In genomic region chr5:101658984-101659290, GRCm38 (mm10) we compare ENCODE assay signal across 11 mouse cellular contexts. TPM values are rescaled to one million over a fixed set of nuclear protein-coding genes. Genes with fewer than 3 reads are reported as not detected.
DNase-seq lines count a peak whose midpoint lies in the region; ATAC-seq and TF ChIP-seq lines count a peak whose summit lies in the region.
"Had no signal": no experiment of that assay in that cellular context is flagged by ENCODE, and none has a peak within 500 bp of the region (broad histone marks: within the 10 kb centered on the region; RNA-seq: fewer than 3 reads in every experiment).

No protein-coding gene starts in this region.

- DNase-seq in forebrain, postnatal 0 days, result no peak
- peak; percentile 48 for DNase-seq in midbrain, embryonic 10.5 days (ENCODE audit: low spot score)
- no peak for DNase-seq in hindbrain, postnatal 0 days (ENCODE audit: low spot score)
- DNase-seq in cerebellum, postnatal 4 days (ENCODE audit: low spot score in 2 of 2), result no peak
- no peak for DNase-seq in left cerebral cortex, postnatal 4 days
- DNase-seq: kidney, adult 9 months had no signal

- no peak overlapping the region for H3K9ac ChIP-seq in forebrain, embryonic 12.5 days
- H3K9ac ChIP-seq in forebrain, postnatal 0 days, result no peak overlapping the region
- H3K9ac ChIP-seq in midbrain, embryonic 16.5 days (ENCODE audit: low read depth, low read length), result no peak overlapping the region
- no peak overlapping the region for H3K9ac ChIP-seq in hindbrain, postnatal 0 days (replicated peaks; ENCODE audit: low read length)
- 0 out of 2 replicates have a peak overlapping the region, but pooled peaks have one; percentile 18 for H3K9ac ChIP-seq in stomach, embryonic 14.5 days (replicated peaks; ENCODE audit: low read depth, low read length)
- H3K9ac ChIP-seq: liver, embryonic 12.5 days had no signal

- H3K4me3 ChIP-seq in forebrain, embryonic 12.5 days (replicated peaks), result no peak overlapping the region; the same call in 1 of the 2 replicates
- no peak overlapping the region for H3K4me3 ChIP-seq in forebrain, postnatal 0 days (ENCODE audit: low read depth, low read length)
- H3K4me3 ChIP-seq in midbrain, embryonic 10.5 days, result peak overlapping the region; percentile 76
- no peak overlapping the region for H3K4me3 ChIP-seq in midbrain, embryonic 16.5 days (ENCODE audit: low read depth, low read length)
- H3K4me3 ChIP-seq in hindbrain, postnatal 0 days (ENCODE audit: low read length), result no peak overlapping the region
- 0 out of 2 replicates have a peak overlapping the region, but pooled peaks have one; percentile 7 for H3K4me3 ChIP-seq in stomach, embryonic 14.5 days (ENCODE audit: low read depth, low read length)
- H3K4me3 ChIP-seq: liver, embryonic 12.5 days had no signal

- peak overlapping the region; percentile 35; the same call in 1 of the 2 replicates for H3K4me2 ChIP-seq in forebrain, embryonic 12.5 days
- no peak overlapping the region for H3K4me2 ChIP-seq in forebrain, postnatal 0 days (ENCODE audit: low read depth)
- no peak overlapping the region for H3K4me2 ChIP-seq in midbrain, embryonic 16.5 days (ENCODE audit: low read length)
- H3K4me2 ChIP-seq in hindbrain, postnatal 0 days (ENCODE audit: low read depth, low read length), result peak overlapping the region; percentile 19; the same call in 1 of the 2 replicates
- peak overlapping the region; percentile 26; the same call in 1 of the 2 replicates for H3K4me2 ChIP-seq in stomach, embryonic 14.5 days (replicated peaks; ENCODE audit: low read depth, low read length)
- H3K4me2 ChIP-seq: liver, embryonic 12.5 days had no signal

- no peak overlapping the region for H3K27ac ChIP-seq in forebrain, embryonic 12.5 days
- H3K27ac ChIP-seq in forebrain, postnatal 0 days (ENCODE audit: low read depth, low read length), result no peak overlapping the region
- H3K27ac ChIP-seq in midbrain, embryonic 10.5 days (replicated peaks), result peak overlapping the region; percentile 80
- no peak overlapping the region for H3K27ac ChIP-seq in midbrain, embryonic 16.5 days (ENCODE audit: low read length)
- H3K27ac ChIP-seq in hindbrain, postnatal 0 days, result no peak overlapping the region
- H3K27ac ChIP-seq in stomach, embryonic 14.5 days (ENCODE audit: low read length), result no peak overlapping the region
- H3K27ac ChIP-seq: liver, embryonic 12.5 days had no signal

- intact Hi-C loops in left cerebral cortex, postnatal 4 days (cut with DNase I), result no loop called here

- WGBS in forebrain, embryonic 12.5 days, result under 1% methylated on average over 23 of the region's 23 CpGs
- WGBS in forebrain, postnatal 0 days, result 4% methylated on average over 23 of the region's 23 CpGs
- 1% methylated on average over 23 of the region's 23 CpGs for WGBS in midbrain, embryonic 10.5 days
- 1% methylated on average over 23 of the region's 23 CpGs for WGBS in midbrain, embryonic 16.5 days
- 4% methylated on average over 23 of the region's 23 CpGs for WGBS in hindbrain, postnatal 0 days
- 5% methylated on average over 23 of the region's 23 CpGs for WGBS in stomach, embryonic 14.5 days

- no peak for TF ChIP-seq CTCF in forebrain, postnatal 0 days (IDR thresholded peaks at IDR 0.05; ENCODE audit: low read depth)
- TF ChIP-seq CTCF in hindbrain, postnatal 0 days (IDR thresholded peaks at IDR 0.05; ENCODE audit: low read depth), result no peak

- no peak for ATAC-seq in forebrain, embryonic 12.5 days (ENCODE audit: low FRiP score)
- ATAC-seq in forebrain, postnatal 0 days, result no peak
- ATAC-seq in midbrain, embryonic 16.5 days, result no peak
- no peak for ATAC-seq in hindbrain, postnatal 0 days
- no peak for ATAC-seq in stomach, embryonic 14.5 days (ENCODE audit: insufficient number of reproducible peaks, insufficient read depth, low FRiP score, low read depth)
- ATAC-seq: liver, embryonic 12.5 days had no signal

- no peaks in the 10 kb centered on the region for H3K9me3 ChIP-seq in forebrain, embryonic 12.5 days
- no peaks in the 10 kb centered on the region for H3K9me3 ChIP-seq in forebrain, postnatal 0 days (ENCODE audit: low read length)
- no peaks in the 10 kb centered on the region for H3K9me3 ChIP-seq in midbrain, embryonic 10.5 days (replicated peaks)
- H3K9me3 ChIP-seq in midbrain, embryonic 16.5 days (replicated peaks; ENCODE audit: control insufficient read depth, low read length, poor library complexity, severe bottlenecking), result no peaks in the 10 kb centered on the region
- H3K9me3 ChIP-seq in hindbrain, postnatal 0 days (ENCODE audit: low read length), result no peaks in the 10 kb centered on the region
- no peaks in the 10 kb centered on the region for H3K9me3 ChIP-seq in stomach, embryonic 14.5 days (ENCODE audit: control insufficient read depth, low read depth, low read length)
- H3K9me3 ChIP-seq: liver, embryonic 12.5 days had no signal

- H3K4me1 ChIP-seq in forebrain, embryonic 12.5 days, result peaks cover 20% of the 10 kb centered on the region
- no peaks in the 10 kb centered on the region for H3K4me1 ChIP-seq in forebrain, postnatal 0 days (ENCODE audit: insufficient read depth)
- peaks cover 68% of the 10 kb centered on the region for H3K4me1 ChIP-seq in midbrain, embryonic 10.5 days
- peaks cover 6% of the 10 kb centered on the region for H3K4me1 ChIP-seq in midbrain, embryonic 16.5 days (ENCODE audit: control insufficient read depth, insufficient read depth, low read length)
- no peaks in the 10 kb centered on the region for H3K4me1 ChIP-seq in hindbrain, postnatal 0 days (ENCODE audit: insufficient read depth, low read length)
- H3K4me1 ChIP-seq in stomach, embryonic 14.5 days (ENCODE audit: control insufficient read depth, insufficient read depth, low read length), result 0 out of 2 replicates have a peak, but pooled peaks cover 7% of the 10 kb centered on the region

- H3K27me3 ChIP-seq in forebrain, embryonic 12.5 days, result peaks cover 90% of the 10 kb centered on the region
- H3K27me3 ChIP-seq in forebrain, postnatal 0 days (ENCODE audit: insufficient read depth, low read length), result peaks cover 85% of the 10 kb centered on the region
- H3K27me3 ChIP-seq in midbrain, embryonic 10.5 days (ENCODE audit: low read depth, poor library complexity, severe bottlenecking), result peaks cover 100% of the 10 kb centered on the region
- peaks cover 46% of the 10 kb centered on the region for H3K27me3 ChIP-seq in midbrain, embryonic 16.5 days (ENCODE audit: control insufficient read depth, insufficient read depth, low read depth, low read length)
- peaks cover 62% of the 10 kb centered on the region for H3K27me3 ChIP-seq in hindbrain, postnatal 0 days (ENCODE audit: insufficient read depth, low read length)
- peaks cover 45% of the 10 kb centered on the region for H3K27me3 ChIP-seq in stomach, embryonic 14.5 days (ENCODE audit: control insufficient read depth, insufficient read depth, low read length)

- H3K36me3 ChIP-seq in forebrain, embryonic 12.5 days (replicated peaks), result no peaks in the 10 kb centered on the region
- H3K36me3 ChIP-seq in forebrain, postnatal 0 days (ENCODE audit: insufficient read depth), result no peaks in the 10 kb centered on the region
- H3K36me3 ChIP-seq in midbrain, embryonic 10.5 days, result no peaks in the 10 kb centered on the region
- no peaks in the 10 kb centered on the region for H3K36me3 ChIP-seq in midbrain, embryonic 16.5 days (ENCODE audit: control insufficient read depth, insufficient read depth, low read length)
- no peaks in the 10 kb centered on the region for H3K36me3 ChIP-seq in hindbrain, postnatal 0 days (ENCODE audit: insufficient read depth, low read length)
- H3K36me3 ChIP-seq in stomach, embryonic 14.5 days (ENCODE audit: control insufficient read depth, insufficient read depth, low read length), result no peaks in the 10 kb centered on the region
- H3K36me3 ChIP-seq: liver, embryonic 12.5 days had no signal

RNA-seq across cellular contexts. Expression of gene Nkx6-1, which starts 5.9 kb away (rescaled TPM):
- polyA plus RNA-seq in forebrain, embryonic 12.5 days (2016; fragmentation: Nextera tagmentation; extraction: Ambion mirVana), result 0.40 and 0.50 TPM in 2 replicates
- total RNA-seq in forebrain, postnatal 0 days (2014; rRNA removed), result 0.24 TPM in 1 of 2 replicates, not detected in the other
- 0.10 and 0.29 TPM in 2 replicates for polyA plus RNA-seq in forebrain, postnatal 0 days (2015; fragmentation: Nextera tagmentation; extraction: Ambion mirVana)
- 9.0 and 11.0 TPM in 2 replicates for polyA plus RNA-seq in midbrain, embryonic 10.5 days (2016; fragmentation: Nextera tagmentation; extraction: Ambion mirVana)
- polyA plus RNA-seq in midbrain, embryonic 16.5 days (2015; fragmentation: Nextera tagmentation; extraction: Ambion mirVana), result 0.94 and 1.6 TPM in 2 replicates
- total RNA-seq in hindbrain, postnatal 0 days (2014; rRNA removed), result 2.4 and 2.6 TPM in 2 replicates
- 4.3 TPM in 2 replicates for polyA plus RNA-seq in hindbrain, postnatal 0 days (2015; fragmentation: Nextera tagmentation; extraction: Ambion mirVana)
- 3.3 and 4.5 TPM in 2 replicates for polyA plus RNA-seq in stomach, embryonic 14.5 days (2014; fragmentation: Nextera tagmentation; extraction: Ambion mirVana)
- under 1 TPM; 0.28 to 0.30 TPM for total RNA-seq in left cerebral cortex, postnatal 4 days (2021)
- total RNA-seq: gastrocnemius, adult 8-10 months had no signal

Comparison
In these comparisons a context has a peak if more than half of its experiments do, and no peak if none do; other contexts are left out.
1. H3K4me2 ChIP-seq: peak in forebrain, embryonic 12.5 days (single experiment), hindbrain, postnatal 0 days (single experiment) and stomach, embryonic 14.5 days (single experiment); none in forebrain, postnatal 0 days (single experiment) and midbrain, embryonic 16.5 days (single experiment).
2. H3K4me3 ChIP-seq: peak in midbrain, embryonic 10.5 days (single experiment) and stomach, embryonic 14.5 days (single experiment); none in forebrain, embryonic 12.5 days (single experiment), forebrain, postnatal 0 days (single experiment), midbrain, embryonic 16.5 days (single experiment) and hindbrain, postnatal 0 days (single experiment).